Mouse (Mus musculus): ENCODE measurements around the gene Hras. TPM values are rescaled to one million over a fixed set of nuclear protein-coding genes. Genes with fewer than 3 reads are reported as not detected.

Hras gene
- polyA plus RNA-seq, 1 experiment: 77.9 TPM

DNA sequence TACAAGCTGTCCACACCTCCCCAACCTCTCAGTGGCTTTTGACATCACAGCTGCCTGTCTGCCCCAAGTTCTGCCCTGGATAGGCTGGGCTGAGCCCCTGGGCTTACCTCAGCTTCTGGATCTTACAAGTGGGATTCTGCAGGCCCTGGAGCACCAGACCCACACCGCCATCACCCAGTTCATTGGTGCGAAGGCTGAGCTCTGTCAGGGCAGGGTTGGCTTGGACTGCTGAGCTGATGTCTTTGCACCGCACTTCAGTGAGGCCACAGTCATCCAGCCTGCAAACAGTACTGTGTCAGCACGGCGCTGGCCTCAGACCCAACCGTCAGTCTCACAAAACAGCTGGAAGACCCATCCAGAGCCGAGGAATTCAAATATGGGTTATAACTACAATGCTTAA is 29.4 kb downstream of the Hras start:
- TF ChIP-seq CTCF (IDR thresholded peaks at IDR 0.05; ENCODE audit: borderline replicate concordance, control insufficient read depth, extremely low read depth, insufficient read depth, low read length, poor library complexity) (no peak), POLR2A (IDR thresholded peaks at IDR 0.05; ENCODE audit: control insufficient read depth, extremely low read depth, insufficient read depth, low read length, poor library complexity) (no peak)
- H3K4me1 ChIP-seq (replicated peaks; ENCODE audit: control insufficient read depth, insufficient read depth, low read length): peaks cover 14% of the 10 kb centered on the region
- H3K27me3 ChIP-seq (ENCODE audit: control insufficient read depth, insufficient read depth, low read length): no peaks in the 10 kb centered on the region
- 97% methylated on average over 7 of the region's 7 CpGs for WGBS
- H3K36me3 ChIP-seq (ENCODE audit: control insufficient read depth, insufficient read depth, low read length): peaks cover 26% of the 10 kb centered on the region
- no peak overlapping the region for H3K4me3 ChIP-seq (ENCODE audit: control insufficient read depth, insufficient read depth, low read length)
- no peak for DNase-seq
- H3K27ac ChIP-seq (ENCODE audit: control insufficient read depth, insufficient read depth, low read length): no peak overlapping the region

- no peak for TF ChIP-seq CTCF (IDR thresholded peaks at IDR 0.05; ENCODE audit: borderline replicate concordance, control insufficient read depth, extremely low read depth, insufficient read depth, low read length, poor library complexity)
- TF ChIP-seq POLR2A (IDR thresholded peaks at IDR 0.05; ENCODE audit: control insufficient read depth, extremely low read depth, insufficient read depth, low read length, poor library complexity): no peak
- no peak overlapping the region for H3K27ac ChIP-seq (ENCODE audit: control insufficient read depth, insufficient read depth, low read length)
- 92% methylated on average over 9 of the region's 9 CpGs for WGBS
- H3K27me3 ChIP-seq (ENCODE audit: control insufficient read depth, insufficient read depth, low read length): no peaks in the 10 kb centered on the region
- no peak for DNase-seq
- H3K4me1 ChIP-seq (replicated peaks; ENCODE audit: control insufficient read depth, insufficient read depth, low read length): no peaks in the 10 kb centered on the region
- no peak overlapping the region for H3K4me3 ChIP-seq (ENCODE audit: control insufficient read depth, insufficient read depth, low read length)
- peaks cover 2% of the 10 kb centered on the region for H3K36me3 ChIP-seq (ENCODE audit: control insufficient read depth, insufficient read depth, low read length)
Observed at GRCm38 (mm10) chr7:141155362-141155761, 38.4 kb downstream of the Hras start.

- Histone ChIP-seq H3K4me3 (ENCODE audit: control insufficient read depth, insufficient read depth, low read length) (no peak overlapping the region), H3K27me3 (ENCODE audit: control insufficient read depth, insufficient read depth, low read length) (no peaks in the 10 kb centered on the region), H3K27ac (ENCODE audit: control insufficient read depth, insufficient read depth, low read length) (no peak overlapping the region), H3K36me3 (ENCODE audit: control insufficient read depth, insufficient read depth, low read length) (no peaks in the 10 kb centered on the region), H3K4me1 (replicated peaks; ENCODE audit: control insufficient read depth, insufficient read depth, low read length) (no peaks in the 10 kb centered on the region)
- no peak for DNase-seq
- TF ChIP-seq CTCF (IDR thresholded peaks at IDR 0.05; ENCODE audit: borderline replicate concordance, control insufficient read depth, extremely low read depth, insufficient read depth, low read length, poor library complexity) (no peak), POLR2A (IDR thresholded peaks at IDR 0.05; ENCODE audit: control insufficient read depth, extremely low read depth, insufficient read depth, low read length, poor library complexity) (no peak)
- 89% methylated on average over 4 of the region's 4 CpGs for WGBS
Observed at GRCm38 (mm10) chr7:141148639-141149038, 45.2 kb downstream of the Hras start.

DNA sequence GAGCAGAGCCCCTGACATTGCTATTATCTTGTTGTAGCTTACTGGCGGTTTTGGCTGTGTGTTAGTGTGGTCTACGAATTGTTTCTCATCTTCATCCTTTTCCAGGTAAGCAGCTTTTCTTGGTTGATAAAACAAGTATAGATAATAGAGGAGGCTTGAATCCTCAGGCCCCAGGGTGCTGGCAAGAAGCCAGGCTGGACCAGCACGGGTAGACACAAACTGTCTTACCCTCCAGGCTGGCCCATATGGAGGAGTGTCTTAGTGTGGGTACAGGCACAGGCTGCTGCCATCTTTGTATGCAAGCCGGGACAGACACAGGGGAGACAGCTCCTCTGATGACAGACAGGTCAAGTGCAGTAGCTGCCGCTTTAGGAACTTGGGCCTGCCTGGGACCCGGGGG is 46.8 kb downstream of the Hras start:
- H3K4me1 ChIP-seq (replicated peaks; ENCODE audit: control insufficient read depth, insufficient read depth, low read length): no peaks in the 10 kb centered on the region
- H3K27ac ChIP-seq (ENCODE audit: control insufficient read depth, insufficient read depth, low read length): no peak overlapping the region
- H3K36me3 ChIP-seq (ENCODE audit: control insufficient read depth, insufficient read depth, low read length): no peaks in the 10 kb centered on the region
- no peak for DNase-seq
- no peak overlapping the region for H3K4me3 ChIP-seq (ENCODE audit: control insufficient read depth, insufficient read depth, low read length)
- no peak for TF ChIP-seq POLR2A (IDR thresholded peaks at IDR 0.05; ENCODE audit: control insufficient read depth, extremely low read depth, insufficient read depth, low read length, poor library complexity)
- TF ChIP-seq CTCF (IDR thresholded peaks at IDR 0.05; ENCODE audit: borderline replicate concordance, control insufficient read depth, extremely low read depth, insufficient read depth, low read length, poor library complexity): no peak
- H3K27me3 ChIP-seq (ENCODE audit: control insufficient read depth, insufficient read depth, low read length): no peaks in the 10 kb centered on the region
- WGBS: 96% methylated on average over 6 of the region's 6 CpGs

DNA sequence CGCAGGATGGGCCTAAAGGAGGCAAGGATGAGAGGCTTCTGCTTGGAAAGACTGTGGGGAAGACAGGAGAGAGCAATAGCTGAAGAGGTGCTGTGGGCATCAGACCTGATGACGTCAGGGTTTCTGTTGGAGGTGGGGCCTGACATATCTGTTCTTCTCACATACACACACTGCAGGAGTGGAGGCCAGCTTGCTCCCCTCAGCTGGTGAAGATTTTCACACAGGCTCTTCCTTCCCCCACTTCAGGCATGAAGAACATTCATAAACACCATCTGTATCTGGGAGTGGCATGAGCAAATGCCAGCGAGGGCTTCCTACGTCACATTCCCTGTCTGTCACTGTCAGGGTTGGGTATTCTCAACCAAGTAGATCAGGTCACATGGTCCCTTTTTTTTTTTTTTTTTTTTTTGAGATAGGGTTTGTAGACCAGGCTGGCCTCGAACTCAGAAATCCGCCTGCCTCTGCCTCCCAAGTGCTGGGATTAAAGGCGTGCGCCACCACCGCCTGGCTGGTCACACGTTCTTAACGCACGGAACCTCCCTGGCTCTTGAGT is 47.7 kb downstream of the Hras start:
- 97% methylated on average over 12 of the region's 12 CpGs for WGBS
- Histone ChIP-seq H3K27ac (ENCODE audit: control insufficient read depth, insufficient read depth, low read length) (no peak overlapping the region), H3K27me3 (ENCODE audit: control insufficient read depth, insufficient read depth, low read length) (no peaks in the 10 kb centered on the region), H3K4me1 (replicated peaks; ENCODE audit: control insufficient read depth, insufficient read depth, low read length) (no peaks in the 10 kb centered on the region), H3K4me3 (ENCODE audit: control insufficient read depth, insufficient read depth, low read length) (no peak overlapping the region), H3K36me3 (ENCODE audit: control insufficient read depth, insufficient read depth, low read length) (no peaks in the 10 kb centered on the region)
- no peak for TF ChIP-seq CTCF (IDR thresholded peaks at IDR 0.05; ENCODE audit: borderline replicate concordance, control insufficient read depth, extremely low read depth, insufficient read depth, low read length, poor library complexity)
- TF ChIP-seq POLR2A (IDR thresholded peaks at IDR 0.05; ENCODE audit: control insufficient read depth, extremely low read depth, insufficient read depth, low read length, poor library complexity): no peak
- DNase-seq: no peak

DNA sequence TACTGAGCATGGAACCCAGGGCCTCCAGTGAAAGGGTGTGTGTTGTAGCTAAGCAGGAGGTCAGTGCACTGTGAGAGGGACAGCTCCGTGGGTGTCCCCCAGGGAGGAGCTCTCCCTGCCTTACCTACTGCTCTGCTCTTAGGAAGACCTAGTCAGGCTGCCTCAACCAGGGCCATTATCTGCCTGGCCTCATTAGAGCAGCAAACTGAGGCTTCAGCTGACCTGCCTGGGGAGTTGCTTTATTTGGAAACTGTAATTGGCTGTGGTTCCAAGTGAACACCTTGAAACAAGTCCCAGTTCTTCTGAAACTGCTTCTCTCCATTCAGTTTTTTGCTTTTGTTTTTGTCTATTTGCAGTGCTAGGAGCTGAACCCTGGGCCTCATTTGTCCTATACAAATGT is 48.4 kb downstream of the Hras start:
- Histone ChIP-seq H3K4me3 (ENCODE audit: control insufficient read depth, insufficient read depth, low read length) (no peak overlapping the region), H3K27ac (ENCODE audit: control insufficient read depth, insufficient read depth, low read length) (no peak overlapping the region), H3K4me1 (replicated peaks; ENCODE audit: control insufficient read depth, insufficient read depth, low read length) (no peaks in the 10 kb centered on the region), H3K27me3 (ENCODE audit: control insufficient read depth, insufficient read depth, low read length) (no peaks in the 10 kb centered on the region), H3K36me3 (ENCODE audit: control insufficient read depth, insufficient read depth, low read length) (no peaks in the 10 kb centered on the region)
- TF ChIP-seq POLR2A (IDR thresholded peaks at IDR 0.05; ENCODE audit: control insufficient read depth, extremely low read depth, insufficient read depth, low read length, poor library complexity) (no peak), CTCF (IDR thresholded peaks at IDR 0.05; ENCODE audit: borderline replicate concordance, control insufficient read depth, extremely low read depth, insufficient read depth, low read length, poor library complexity) (no peak)
- DNase-seq: no peak
- 72% methylated on average over 1 of the region's 1 CpGs for WGBS

DNA sequence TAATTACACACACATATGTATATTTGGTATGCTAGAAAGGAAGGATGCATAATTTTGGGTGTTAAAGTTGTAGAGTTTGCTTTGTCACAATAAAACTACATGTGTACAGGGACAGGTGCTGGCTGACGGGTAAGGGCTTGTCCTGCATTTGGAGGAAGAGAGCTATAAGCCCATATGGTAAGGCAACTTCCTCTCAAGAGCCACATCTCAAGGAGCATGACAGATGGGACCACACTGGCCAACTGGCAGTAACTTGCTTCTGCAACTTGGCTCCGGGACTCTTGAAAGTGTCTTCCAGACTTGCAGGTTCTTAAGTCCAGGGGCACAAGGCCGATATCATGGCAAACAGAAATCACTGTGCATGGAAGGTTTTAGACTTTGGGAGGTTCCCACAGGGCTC is 49.2 kb downstream of the Hras start:
- DNase-seq: no peak
- no peaks in the 10 kb centered on the region for H3K4me1 ChIP-seq (replicated peaks; ENCODE audit: control insufficient read depth, insufficient read depth, low read length)
- 49% methylated on average over 3 of the region's 3 CpGs for WGBS
- no peak for TF ChIP-seq CTCF (IDR thresholded peaks at IDR 0.05; ENCODE audit: borderline replicate concordance, control insufficient read depth, extremely low read depth, insufficient read depth, low read length, poor library complexity)
- no peak for TF ChIP-seq POLR2A (IDR thresholded peaks at IDR 0.05; ENCODE audit: control insufficient read depth, extremely low read depth, insufficient read depth, low read length, poor library complexity)
- no peaks in the 10 kb centered on the region for H3K36me3 ChIP-seq (ENCODE audit: control insufficient read depth, insufficient read depth, low read length)
- no peak overlapping the region for H3K27ac ChIP-seq (ENCODE audit: control insufficient read depth, insufficient read depth, low read length)
- H3K27me3 ChIP-seq (ENCODE audit: control insufficient read depth, insufficient read depth, low read length): no peaks in the 10 kb centered on the region
- no peak overlapping the region for H3K4me3 ChIP-seq (ENCODE audit: control insufficient read depth, insufficient read depth, low read length)
